Mouse (Mus musculus) small intestine, adult 2 months (tissue): Measurements from ENCODE around the gene Ano1. TPM values are rescaled to one million over a fixed set of nuclear protein-coding genes. Genes with fewer than 3 reads are reported as not detected.

Experiments
- H3K27ac ChIP-seq: fragments of 200-500 bp; 2 replicates; pipeline ENCODE4 v1.5.1; 2012; ENCODE audit warnings: low read depth, low read length, control low read depth, inconsistent platforms; ENCODE audit not compliant: insufficient read depth
- H3K27me3 ChIP-seq: fragments of 200-500 bp; 2 replicates; pipeline ENCODE4 v1.6.1; 2012; ENCODE audit warnings: mild to moderate bottlenecking, moderate library complexity, low read length, inconsistent platforms; ENCODE audit not compliant: control insufficient read depth, insufficient read depth
- H3K36me3 ChIP-seq: fragments of 200-500 bp; 2 replicates; pipeline ENCODE4 v1.6.1; 2012; ENCODE audit warnings: mild to moderate bottlenecking, low read length, control low read depth, inconsistent platforms; ENCODE audit not compliant: control insufficient read depth, insufficient read depth
- H3K4me1 ChIP-seq: fragments of 200-500 bp; 2 replicates; pipeline ENCODE4 v1.6.1; 2012; ENCODE audit warnings: low read length, inconsistent platforms, mixed read lengths; ENCODE audit not compliant: control insufficient read depth, insufficient read depth, insufficient read length
- H3K4me3 ChIP-seq: fragments of 200-500 bp; 2 replicates; pipeline ENCODE4 v1.5.1; 2012; ENCODE audit warnings: low read depth, mild to moderate bottlenecking, control low read depth, inconsistent platforms, low read length, moderate library complexity
- CTCF ChIP-seq: fragments of 200-500 bp; IDR thresholded peaks from 2 replicates; pipeline ENCODE4 v1.5.1; 2012; ENCODE audit warnings: low read depth, mild to moderate bottlenecking, control low read depth, inconsistent platforms, low read length, moderate library complexity, mixed read lengths; ENCODE audit not compliant: insufficient replicate concordance, insufficient read length; ENCODE audit errors: extremely low read depth
- POLR2A ChIP-seq: fragments of 200-500 bp; IDR thresholded peaks from 2 replicates; pipeline ENCODE4 v1.6.1; 2012; ENCODE audit warnings: low read depth, mild to moderate bottlenecking, control low read depth, inconsistent platforms, low read length, moderate library complexity
- WGBS: fragments of 180-500 bp; shearing (Covaris S2); methylation state at CpG from one replicate; pipeline ENCODE4 v1.1.7; 2018; 5-methylcytosine and 5-hydroxymethylcytosine counted together
- polyA plus RNA-seq: library from polyadenylated mRNA; depleted of rRNA; stranded (reverse); fragments of >200 nt; gene quantifications from 2 replicates; pipeline ENCODE4 v1.2.3, GENCODE M21; 2012

The Ano1 gene
- polyA plus RNA-seq, 1 experiment = 8.9 TPM

DNA sequence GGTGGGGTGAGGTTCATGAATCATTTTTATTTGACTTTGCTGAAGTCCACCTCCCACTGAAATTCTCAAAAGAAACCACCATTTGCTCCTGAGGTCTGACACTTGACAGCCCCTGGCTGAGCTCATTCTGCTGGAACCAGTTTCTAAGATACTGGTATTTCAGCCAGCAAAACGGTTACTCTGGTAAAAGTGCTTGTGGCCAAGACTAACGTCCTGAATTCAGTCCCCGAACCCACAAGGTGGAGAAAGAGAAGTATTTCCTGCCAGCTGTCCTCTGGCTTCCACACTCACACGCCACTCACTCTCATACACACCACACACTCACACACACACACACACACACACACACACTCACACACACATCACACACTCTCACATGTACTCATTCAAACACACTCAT lies 26.0 kb upstream of the Ano1 start:
- 73% methylated on average over 4 of the region's 4 CpGs for WGBS
- peaks cover 36% of the 10 kb centered on the region for H3K4me1 ChIP-seq
- no peaks in the 10 kb centered on the region for H3K36me3 ChIP-seq
- no peak for TF ChIP-seq POLR2A
- no peak for TF ChIP-seq CTCF
- H3K27me3 ChIP-seq = no peaks in the 10 kb centered on the region
- no peak overlapping the region for H3K27ac ChIP-seq
- no peak overlapping the region for H3K4me3 ChIP-seq

DNA sequence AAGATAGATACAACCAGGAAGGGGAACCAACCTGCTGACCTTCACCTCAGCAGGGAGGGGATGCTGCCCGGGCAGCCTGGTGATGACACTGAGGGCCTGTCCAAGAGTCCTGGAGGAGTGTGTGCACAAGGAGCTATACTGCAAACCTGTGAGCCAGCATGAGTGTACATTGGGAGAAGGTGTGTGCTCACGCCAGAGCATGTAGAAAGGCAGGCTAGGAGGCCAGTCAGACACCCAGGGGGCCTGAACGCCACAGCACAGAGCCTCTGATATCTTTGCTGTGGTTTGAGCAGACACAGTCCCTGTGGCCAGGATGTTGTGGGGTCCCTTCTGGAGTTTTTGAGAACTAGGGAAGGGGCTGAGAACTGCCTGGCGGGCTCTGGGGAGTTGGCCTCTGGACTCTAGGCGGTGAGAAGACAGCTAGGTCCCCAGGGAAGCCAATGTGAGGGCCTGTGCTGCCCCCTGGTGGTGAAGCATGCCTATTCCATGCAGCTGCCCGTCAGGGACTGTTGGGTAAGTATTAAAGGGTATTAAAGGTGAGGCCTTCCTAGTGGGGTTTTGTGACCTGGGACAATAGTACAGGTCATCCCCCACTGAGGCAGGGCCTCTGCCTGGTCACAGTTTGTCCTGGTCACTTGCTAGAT lies 24.2 kb upstream of the Ano1 start:
- H3K27ac ChIP-seq = no peak overlapping the region
- H3K4me1 ChIP-seq = peaks cover 22% of the 10 kb centered on the region
- H3K27me3 ChIP-seq = no peaks in the 10 kb centered on the region
- TF ChIP-seq POLR2A (no peak), CTCF (peak; percentile 93)
- 40% methylated on average over 6 of the region's 6 CpGs for WGBS
- H3K4me3 ChIP-seq = no peak overlapping the region
- no peaks in the 10 kb centered on the region for H3K36me3 ChIP-seq

DNA sequence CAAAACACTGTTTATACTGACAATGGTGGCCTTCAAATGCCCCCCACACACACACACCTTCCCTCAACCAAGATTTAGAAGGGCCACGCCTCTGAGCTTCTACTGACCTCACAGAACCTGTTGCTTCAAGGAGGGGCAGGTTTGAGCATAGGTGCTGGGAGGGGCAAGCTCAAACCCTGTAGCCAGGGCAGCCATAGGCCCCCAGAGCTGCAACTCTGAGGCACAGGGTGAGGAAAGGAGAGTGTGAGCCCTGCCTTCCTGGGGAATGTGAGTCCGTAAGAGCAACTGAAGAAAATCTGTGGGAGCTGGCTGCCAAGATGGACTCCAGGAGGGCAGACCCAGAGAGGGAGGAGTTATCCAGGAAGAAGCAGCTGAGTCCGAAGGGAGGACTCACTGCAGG lies 23.4 kb upstream of the Ano1 start:
- Histone ChIP-seq H3K27ac (no peak overlapping the region), H3K27me3 (no peaks in the 10 kb centered on the region), H3K36me3 (no peaks in the 10 kb centered on the region), H3K4me1 (peaks cover 16% of the 10 kb centered on the region), H3K4me3 (no peak overlapping the region)
- TF ChIP-seq POLR2A (no peak), CTCF (no peak)
- WGBS = 52% methylated on average over 3 of the region's 3 CpGs

DNA sequence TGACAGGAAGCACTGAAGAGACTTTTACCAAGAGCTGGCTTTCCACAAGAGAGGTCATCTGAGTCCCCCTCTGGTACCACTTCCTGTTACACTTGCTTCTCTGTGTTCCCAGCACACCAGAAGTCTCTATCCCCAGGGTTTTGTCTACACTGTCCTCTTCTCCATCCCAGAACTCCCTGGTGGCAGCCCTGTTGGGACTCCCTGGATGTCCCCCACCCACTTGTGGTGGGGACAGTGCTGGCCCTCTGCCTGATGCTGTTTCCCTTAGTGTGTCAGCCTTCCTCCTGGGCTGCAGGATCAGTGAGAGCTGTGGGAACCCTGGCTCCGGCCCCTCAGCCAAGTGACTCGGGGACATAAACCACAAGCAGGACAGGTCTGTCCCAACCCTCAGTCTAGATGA lies 22.5 kb upstream of the Ano1 start:
- no peaks in the 10 kb centered on the region for H3K27me3 ChIP-seq
- TF ChIP-seq POLR2A (no peak), CTCF (no peak)
- H3K4me1 ChIP-seq = peaks cover 12% of the 10 kb centered on the region
- H3K4me3 ChIP-seq = no peak overlapping the region
- 77% methylated on average over 2 of the region's 2 CpGs for WGBS
- H3K36me3 ChIP-seq = no peaks in the 10 kb centered on the region
- H3K27ac ChIP-seq = no peak overlapping the region

DNA sequence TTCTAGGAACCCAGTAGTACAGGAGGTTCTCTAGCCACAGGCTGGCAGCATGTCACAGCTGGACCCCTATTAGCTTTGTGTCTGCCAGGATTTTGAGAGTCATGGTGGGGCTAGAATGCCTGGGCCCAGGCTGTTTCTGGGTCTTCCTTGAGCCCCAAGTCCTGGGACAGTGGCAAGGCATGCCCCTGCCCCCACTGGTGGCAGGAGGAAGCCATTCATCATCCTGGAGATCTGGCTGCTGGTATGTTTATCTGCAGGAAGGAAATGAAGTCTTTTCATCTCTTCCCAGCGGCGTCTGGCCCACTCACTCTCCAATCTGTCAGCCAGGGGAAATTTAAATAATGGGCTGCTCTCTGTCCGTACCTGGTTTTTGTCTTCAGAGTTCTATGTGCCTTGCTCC lies 18.3 kb upstream of the Ano1 start:
- no peak for TF ChIP-seq CTCF
- no peak for TF ChIP-seq POLR2A
- 38% methylated on average over 3 of the region's 3 CpGs for WGBS
- Histone ChIP-seq H3K27ac (no peak overlapping the region), H3K36me3 (no peaks in the 10 kb centered on the region), H3K27me3 (no peaks in the 10 kb centered on the region), H3K4me1 (peaks cover 2% of the 10 kb centered on the region; the same call in 1 of the 2 replicates), H3K4me3 (no peak overlapping the region)

DNA sequence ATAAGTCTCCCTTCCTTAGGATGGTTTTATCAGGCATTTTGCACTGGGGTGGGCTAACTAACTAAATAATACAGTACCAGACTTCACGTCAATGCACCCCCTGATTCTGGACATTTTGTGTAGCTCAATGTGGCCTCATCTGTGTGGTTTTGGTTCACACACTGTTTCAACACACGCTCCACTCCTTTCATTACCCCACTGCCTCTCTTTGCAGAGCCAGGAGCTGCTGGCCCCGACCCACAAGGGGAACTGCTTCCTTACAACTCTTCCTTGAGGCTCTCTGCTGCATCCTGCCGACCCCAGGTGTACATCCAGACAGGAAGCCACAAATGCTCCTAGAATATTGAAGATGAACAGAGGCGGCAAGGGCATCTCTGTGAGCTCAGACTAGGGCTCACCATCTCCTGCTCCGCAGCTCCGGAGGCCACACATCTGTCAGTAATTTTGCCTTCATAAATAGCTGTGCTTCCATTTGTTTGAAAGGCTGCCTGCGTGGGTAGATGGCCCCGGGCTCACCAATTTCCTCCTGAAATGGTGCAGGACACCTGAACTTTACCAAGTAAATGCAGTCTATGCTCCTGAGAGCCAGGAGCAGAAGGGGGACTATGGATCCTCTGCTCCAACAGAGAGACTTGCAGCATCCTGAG lies 17.8 kb upstream of the Ano1 start:
- Histone ChIP-seq H3K4me3 (no peak overlapping the region), H3K4me1 (no peaks in the 10 kb centered on the region; the same call in 1 of the 2 replicates), H3K27me3 (no peaks in the 10 kb centered on the region), H3K36me3 (no peaks in the 10 kb centered on the region), H3K27ac (no peak overlapping the region)
- no peak for TF ChIP-seq POLR2A
- no peak for TF ChIP-seq CTCF
- WGBS = 57% methylated on average over 9 of the region's 9 CpGs

DNA sequence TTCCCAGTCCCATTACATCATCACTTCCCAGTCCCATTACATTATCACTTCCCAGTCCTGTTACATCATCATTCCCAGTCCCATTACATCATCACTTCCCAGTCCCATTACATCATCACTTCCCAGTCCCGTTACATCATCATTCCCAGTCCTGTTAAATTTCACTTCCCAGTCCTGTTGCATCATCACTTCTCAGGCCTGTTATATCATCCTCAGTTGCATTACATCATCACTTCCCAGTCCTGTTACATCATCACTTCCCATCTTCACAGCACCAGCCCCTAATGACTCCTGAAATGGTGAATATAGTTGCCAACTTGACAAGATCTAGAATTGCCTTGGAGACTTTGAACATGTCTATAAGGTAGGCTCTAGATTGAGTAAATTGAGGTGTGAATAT lies 17.1 kb upstream of the Ano1 start:
- Histone ChIP-seq H3K27me3 (no peaks in the 10 kb centered on the region), H3K27ac (no peak overlapping the region), H3K4me3 (no peak overlapping the region), H3K4me1 (no peaks in the 10 kb centered on the region), H3K36me3 (no peaks in the 10 kb centered on the region)
- whole genome bisulfite sequencing = 89% methylated on average over 1 of the region's 1 CpGs
- TF ChIP-seq POLR2A = no peak
- no peak for TF ChIP-seq CTCF
